Mouse (Mus musculus): ENCODE data around the gene Magi2.
"Not testable (repeated sequence)": the region's sequence is repeated elsewhere in the genome, so short reads cannot be mapped to it uniquely, and the experiment has no call there.

Magi2 gene

GRCm38 (mm10) chr5:20417348-20417747, 1190.5 kb downstream of the Magi2 start:
- no peak for DNase-seq

DNA sequence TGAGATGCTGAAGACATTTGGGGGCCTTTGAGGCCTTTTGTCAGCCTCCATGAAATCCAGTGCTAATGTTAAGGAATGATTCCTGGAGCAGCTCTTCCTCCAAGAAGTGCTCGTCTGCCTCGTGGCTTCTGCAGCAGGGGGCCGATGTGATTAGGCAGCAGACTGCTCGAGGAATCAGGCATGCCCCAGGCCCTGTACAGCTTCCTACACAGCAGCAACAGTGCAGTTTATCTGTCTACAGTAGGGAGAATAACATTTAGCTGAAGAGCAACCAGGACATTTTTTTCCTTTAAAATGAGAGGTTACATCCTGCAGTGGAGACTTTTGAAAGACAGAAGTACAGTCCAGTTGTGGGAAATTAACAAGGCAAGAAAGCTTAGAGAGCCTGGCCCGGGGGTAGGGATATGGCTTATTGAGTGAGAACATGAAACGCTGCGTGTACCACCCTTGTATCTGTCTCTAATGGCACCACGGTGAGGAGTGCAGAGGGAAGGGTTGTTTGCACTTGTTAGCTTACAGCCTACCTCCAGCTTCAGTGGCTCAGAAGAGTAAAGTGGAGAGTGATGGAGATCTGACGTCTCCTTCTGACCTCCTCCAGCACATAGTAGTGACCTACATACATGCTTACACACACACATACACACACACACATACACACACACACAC, 1205.4 kb downstream of the Magi2 start:
- no peak for DNase-seq

- DNase-seq: no peak
Observed at GRCm38 (mm10) chr5:20446471-20447174, 1219.8 kb downstream of the Magi2 start.

- no peak for DNase-seq
Observed at GRCm38 (mm10) chr5:20456106-20456505, 1229.3 kb downstream of the Magi2 start.

- no peak for DNase-seq
Observed at GRCm38 (mm10) chr5:20457742-20458510, 1231.1 kb downstream of the Magi2 start.

GRCm38 (mm10) chr5:20461709-20462108, 1234.9 kb downstream of the Magi2 start:
- DNase-seq: no peak

DNA sequence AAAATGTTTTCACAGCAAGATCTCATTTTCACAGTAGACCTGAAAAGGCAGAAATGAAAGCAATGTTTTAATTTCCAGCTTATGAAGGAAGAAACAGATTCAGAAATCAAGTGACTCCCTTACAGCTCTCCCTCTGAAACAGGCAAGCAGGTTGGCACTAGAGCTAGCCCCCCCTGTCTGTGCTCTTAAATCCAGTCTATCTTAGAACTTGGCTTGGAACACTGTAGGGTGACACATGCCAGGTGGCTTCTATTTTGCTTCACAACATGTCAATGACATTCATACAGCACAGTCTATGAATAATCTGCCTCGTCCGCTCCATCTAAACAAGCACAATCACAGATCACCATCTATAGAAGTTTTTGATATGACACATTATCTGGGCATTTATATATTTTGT, 1235.5 kb downstream of the Magi2 start:
- no peak for DNase-seq

DNA sequence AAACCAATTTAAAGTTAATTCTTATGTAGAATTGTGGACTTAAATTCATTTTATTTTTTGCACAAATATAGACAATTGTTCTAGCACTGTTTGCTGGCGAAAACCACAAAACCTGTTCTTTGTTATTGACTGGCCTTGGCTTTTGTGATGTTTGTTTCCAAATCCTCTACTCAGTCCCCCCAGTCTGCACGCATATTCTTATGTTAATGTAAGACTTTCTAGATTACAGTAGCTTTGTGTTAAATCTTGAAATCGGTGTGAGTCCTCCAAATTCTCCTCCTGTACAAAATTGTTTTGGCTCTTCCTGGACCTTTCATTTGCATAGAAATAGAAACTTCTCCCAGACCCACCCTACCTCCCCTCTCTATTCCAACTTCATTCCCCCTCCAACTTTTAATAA, 1242.9 kb downstream of the Magi2 start:
- DNase-seq: no peak

DNA sequence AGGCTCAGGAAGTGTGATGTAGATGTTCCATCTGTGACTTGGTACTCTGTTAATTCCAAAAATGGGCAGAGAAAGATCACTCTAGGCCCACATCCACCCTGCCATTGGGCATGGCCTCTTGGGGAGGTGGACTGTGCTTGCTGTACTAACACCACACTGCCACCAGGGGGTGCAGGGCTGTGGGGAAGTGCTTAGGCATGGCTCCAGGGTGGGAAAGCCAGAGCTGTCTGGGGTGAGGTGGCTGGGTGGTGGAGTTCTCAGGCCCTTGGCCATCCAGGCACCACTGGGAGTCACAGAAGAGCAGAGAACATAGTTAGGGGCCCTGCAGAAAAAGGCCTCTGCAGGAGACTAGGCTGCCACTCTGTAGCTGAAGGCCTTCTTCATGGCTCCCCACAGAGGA, 1243.6 kb downstream of the Magi2 start:
- DNase-seq: peak; percentile 29

DNA sequence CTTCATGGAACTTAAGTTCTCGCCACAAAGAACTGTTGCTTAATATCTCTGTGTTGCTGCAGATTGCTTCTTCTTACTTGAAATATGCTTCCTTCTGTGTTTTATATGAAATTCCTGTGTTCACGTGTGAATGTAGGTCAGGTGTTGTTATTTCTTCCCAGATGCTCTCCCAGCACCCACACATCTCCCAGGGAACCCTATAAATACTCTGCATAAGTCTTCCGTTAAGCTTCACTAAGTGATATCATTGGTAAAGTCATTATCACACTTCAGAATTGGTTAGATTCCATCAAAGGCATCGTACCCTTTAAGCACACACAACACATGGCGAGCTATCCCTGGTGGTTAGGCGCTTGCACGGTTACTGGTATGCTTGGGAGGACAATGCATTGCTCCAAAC, 1257.7 kb downstream of the Magi2 start:
- no peak for DNase-seq

DNA sequence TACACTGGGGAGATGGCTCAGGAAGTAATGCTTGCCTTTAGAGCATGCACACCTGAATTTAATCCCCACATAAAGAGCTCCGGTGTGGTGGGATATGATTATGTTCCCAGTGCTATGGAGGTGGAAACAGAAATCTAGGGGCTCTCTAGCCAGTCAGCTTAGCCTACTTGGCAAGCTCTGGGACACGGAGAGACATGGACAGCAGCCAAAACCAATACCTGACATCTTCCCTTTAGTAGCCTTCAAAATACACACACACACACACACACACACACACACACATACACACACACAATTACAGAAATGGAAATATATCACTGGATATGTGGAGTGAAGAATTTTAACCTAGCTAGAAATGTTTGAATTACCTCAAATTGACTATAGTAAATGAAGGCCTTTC, 1265.1 kb downstream of the Magi2 start:
- no peak for DNase-seq

GRCm38 (mm10) chr5:20492679-20493078, 1265.8 kb downstream of the Magi2 start:
- DNase-seq: no peak

GRCm38 (mm10) chr5:20494010-20494409, 1267.2 kb downstream of the Magi2 start:
- DNase-seq: no peak

DNA sequence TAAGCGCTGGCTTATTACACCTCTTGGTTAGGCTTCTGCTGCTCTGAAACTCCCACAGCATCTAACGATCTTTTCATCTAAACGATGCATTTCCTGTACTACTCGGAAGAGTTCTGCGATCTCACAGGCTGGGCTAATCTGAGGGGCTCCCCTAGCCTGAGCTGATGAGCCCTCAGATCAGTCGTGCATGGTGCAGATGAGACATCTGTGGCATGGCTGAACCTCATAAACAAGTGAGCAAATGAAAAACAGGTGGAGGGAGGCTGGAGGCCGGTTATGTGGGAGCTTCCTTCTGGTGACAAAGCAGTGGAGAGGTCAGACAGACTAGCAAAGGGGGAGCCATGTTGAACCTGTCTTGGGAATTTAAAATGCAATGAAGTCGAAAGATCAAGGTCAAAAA, 1270.1 kb downstream of the Magi2 start:
- DNase-seq: no peak

GRCm38 (mm10) chr5:20499031-20499600, 1272.3 kb downstream of the Magi2 start:
- no peak for DNase-seq

DNA sequence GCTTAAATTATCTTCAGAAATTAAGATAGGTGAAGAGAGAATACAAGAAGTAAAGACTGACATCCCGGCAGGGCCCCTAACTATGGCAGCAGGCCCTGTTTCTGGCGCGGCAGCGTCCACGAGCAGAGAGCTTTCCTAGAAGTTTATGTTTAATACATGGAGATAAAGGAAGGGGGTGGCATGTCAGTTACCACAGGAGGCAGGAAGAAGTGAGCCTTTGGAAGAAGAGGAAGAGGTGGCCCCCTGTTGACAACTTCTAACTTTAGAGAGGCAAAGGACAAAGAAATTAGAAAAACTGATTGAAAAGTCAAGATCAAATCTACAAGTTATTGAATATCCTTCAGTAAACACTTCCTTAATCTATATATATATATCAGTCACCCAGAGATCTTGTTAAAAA, 1281.8 kb downstream of the Magi2 start:
- no peak for DNase-seq

DNA sequence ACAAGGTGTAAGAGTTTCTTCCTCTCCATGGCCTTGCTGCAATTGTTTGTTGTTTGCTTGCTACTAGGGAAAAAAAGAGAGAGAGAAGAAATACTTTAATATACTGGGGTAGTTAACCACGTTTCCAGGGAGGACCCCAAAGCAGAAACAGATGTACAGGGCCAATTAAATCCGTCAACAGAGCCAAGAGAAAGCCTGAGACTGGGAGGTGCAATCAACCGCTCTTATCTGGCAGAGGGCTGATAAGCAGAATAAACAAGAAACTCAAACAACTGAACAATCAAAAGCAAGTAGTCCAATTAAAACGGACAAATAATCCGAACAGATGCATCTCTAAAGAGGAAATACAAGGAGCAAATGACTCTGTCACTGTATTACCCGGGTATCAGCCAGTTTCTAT, 1282.8 kb downstream of the Magi2 start:
- DNase-seq: no peak

- DNase-seq: no peak
Observed at GRCm38 (mm10) chr5:20512377-20513126, 1285.7 kb downstream of the Magi2 start.

GRCm38 (mm10) chr5:20521639-20522038, 1294.8 kb downstream of the Magi2 start:
- no peak for DNase-seq

DNA sequence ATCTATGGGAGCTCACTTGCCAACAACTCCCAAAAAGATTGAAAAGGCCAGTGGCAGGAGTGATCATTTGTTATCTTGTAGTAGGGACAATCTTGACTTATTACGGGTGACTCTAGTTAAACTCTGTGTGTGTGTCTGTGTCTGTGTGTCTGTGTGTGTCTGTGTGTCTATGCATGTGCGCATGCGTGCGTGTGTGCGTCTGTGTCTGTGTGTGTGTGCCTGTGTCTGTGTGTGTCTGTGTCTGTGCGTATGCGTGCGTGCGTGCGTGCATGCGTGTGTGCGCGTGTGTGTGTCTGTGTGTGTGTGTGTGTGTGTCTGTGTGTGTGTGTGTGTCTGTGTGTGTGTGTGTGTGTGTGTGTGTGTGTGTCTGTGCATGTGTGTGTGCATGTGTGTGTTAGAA, 1295.2 kb downstream of the Magi2 start:
- no peak for DNase-seq

DNA sequence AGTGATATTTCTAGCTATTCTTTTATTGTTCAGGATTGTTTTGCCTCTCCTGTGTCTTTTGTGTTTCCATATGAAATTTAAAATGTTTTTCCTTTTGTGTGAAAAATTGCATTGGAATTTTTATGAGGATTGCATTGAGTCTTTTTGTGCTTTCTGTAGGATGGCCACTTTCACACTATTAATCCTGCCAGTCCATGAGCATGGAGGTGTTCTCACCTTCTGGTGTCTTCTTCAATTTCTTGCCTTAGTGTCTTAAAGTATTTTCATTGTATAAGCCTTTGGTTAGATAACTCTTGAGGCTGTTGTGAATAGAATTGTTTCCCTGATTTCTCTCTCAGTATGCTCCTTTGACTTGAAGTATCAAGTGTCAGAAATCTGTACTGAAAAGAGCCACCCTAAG, 1296.9 kb downstream of the Magi2 start:
- DNase-seq: no peak

GRCm38 (mm10) chr5:20526588-20526987, 1299.8 kb downstream of the Magi2 start:
- DNase-seq: not testable (repeated sequence)

- DNase-seq: no peak
Observed at GRCm38 (mm10) chr5:20536544-20536943, 1309.7 kb downstream of the Magi2 start.

Measured in kidney, postnatal 10 days (tissue).